Mouse (Mus musculus) C2C12 (cell line): ENCODE results near the gene Haghl.

Experiments
- CTCF ChIP-seq: IDR thresholded peaks from one replicate; pipeline ENCODE4 v1.5.1; 2011; ENCODE audit not compliant: control insufficient read depth, insufficient read depth, insufficient read length
- FOSL1 ChIP-seq: IDR thresholded peaks from one replicate; pipeline ENCODE4 v1.8.0; 2011; ENCODE audit warnings: mild to moderate bottlenecking, low read length; ENCODE audit not compliant: poor library complexity, insufficient read depth, severe bottlenecking
- MAX ChIP-seq: IDR thresholded peaks from one replicate; pipeline ENCODE4 v1.6.1; 2011; ENCODE audit warnings: mild to moderate bottlenecking, control low read depth
- MYOG ChIP-seq: IDR thresholded peaks from one replicate; pipeline ENCODE4 v1.6.1; 2011; ENCODE audit not compliant: control insufficient read depth, insufficient read length; ENCODE audit errors: extremely low read depth

- TF ChIP-seq CTCF (no peak), MAX (no peak), MYOG (no peak), FOSL1 (no peak)
Measured at GRCm38 (mm10) chr17:25796211-25796771, 10.8 kb upstream of the Haghl start.
